Mouse (Mus musculus) testis, postnatal 14 days (tissue): Measurements from ENCODE around the gene Ube2k.
"Not testable (repeated sequence)": the region's sequence is repeated elsewhere in the genome, so short reads cannot be mapped to it uniquely, and the experiment has no call there.

Experiments
- DNase-seq: peaks from one replicate; pipeline ENCODE4 v3.0.0; 2021; ENCODE audit warnings: low spot score

Ube2k gene

DNA sequence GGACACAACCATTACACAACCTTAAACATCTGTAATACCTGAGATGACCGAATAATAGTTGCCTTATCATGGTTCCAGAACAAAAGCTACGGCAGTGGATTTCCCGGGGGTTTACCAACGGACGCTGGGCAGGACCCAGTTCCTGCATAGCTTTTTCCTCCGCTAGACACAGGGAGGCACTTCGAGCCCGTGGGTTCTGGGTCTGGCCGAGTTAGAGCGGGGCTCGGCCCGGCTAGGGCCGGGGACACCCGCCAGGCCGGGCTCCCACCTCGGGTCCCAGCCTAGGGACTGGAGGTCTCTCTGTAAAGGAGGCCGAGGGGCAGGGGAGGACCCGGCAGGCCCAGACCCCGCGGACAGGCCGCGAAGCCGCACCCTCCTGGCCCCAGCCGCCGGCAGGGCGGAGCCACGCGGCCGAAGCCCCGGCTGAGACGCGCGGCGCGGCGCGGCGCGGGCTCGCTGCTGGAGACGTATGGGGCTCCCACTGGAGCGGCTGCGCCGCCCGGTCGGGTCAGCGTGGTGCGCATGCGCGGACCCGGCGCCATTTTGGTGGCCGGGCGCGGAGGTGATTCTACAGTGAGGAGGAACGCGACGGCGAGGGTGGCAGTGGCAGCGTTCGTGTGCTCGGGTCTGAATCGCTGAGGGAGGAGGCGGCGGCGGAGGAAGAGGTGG, at the start of gene Ube2k, which contains the start of gene Smim14:
TSS of gene Ube2k (plus strand) at position 483 of the 669 bp plus-strand sequence.
TSS of gene Smim14 (minus strand) at position 434 of the 669 bp plus-strand sequence.
- DNase-seq = peak; percentile 94

GRCm38 (mm10) chr5:65487381-65487780, 49.7 kb upstream of the Ube2k start:
- DNase-seq = no peak

- no peak for DNase-seq
Observed at GRCm38 (mm10) chr5:65488725-65489124, 48.3 kb upstream of the Ube2k start.

DNA sequence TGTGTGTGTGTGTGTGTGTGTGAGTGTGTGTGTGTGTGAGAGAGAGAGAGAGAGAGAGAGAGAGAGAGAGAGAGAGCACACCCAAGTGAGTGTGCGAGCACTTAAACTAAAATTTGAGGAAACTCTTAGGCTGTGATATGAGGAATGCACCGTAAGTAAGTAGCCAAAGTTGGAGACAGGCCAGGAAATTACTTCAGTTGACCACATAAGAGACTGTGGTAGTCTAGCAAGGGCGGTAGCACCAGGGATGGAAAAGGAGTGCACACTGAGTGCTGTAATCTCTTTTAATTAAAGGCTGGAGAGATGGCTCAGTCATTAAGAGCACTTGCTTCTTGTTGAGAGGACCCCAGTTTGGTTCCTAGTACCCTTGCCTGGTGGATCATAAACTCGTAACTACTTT, 47.2 kb upstream of the Ube2k start:
- DNase-seq = no peak

GRCm38 (mm10) chr5:65491767-65492715, 45.0 kb upstream of the Ube2k start:
- DNase-seq = peak; percentile 67

DNA sequence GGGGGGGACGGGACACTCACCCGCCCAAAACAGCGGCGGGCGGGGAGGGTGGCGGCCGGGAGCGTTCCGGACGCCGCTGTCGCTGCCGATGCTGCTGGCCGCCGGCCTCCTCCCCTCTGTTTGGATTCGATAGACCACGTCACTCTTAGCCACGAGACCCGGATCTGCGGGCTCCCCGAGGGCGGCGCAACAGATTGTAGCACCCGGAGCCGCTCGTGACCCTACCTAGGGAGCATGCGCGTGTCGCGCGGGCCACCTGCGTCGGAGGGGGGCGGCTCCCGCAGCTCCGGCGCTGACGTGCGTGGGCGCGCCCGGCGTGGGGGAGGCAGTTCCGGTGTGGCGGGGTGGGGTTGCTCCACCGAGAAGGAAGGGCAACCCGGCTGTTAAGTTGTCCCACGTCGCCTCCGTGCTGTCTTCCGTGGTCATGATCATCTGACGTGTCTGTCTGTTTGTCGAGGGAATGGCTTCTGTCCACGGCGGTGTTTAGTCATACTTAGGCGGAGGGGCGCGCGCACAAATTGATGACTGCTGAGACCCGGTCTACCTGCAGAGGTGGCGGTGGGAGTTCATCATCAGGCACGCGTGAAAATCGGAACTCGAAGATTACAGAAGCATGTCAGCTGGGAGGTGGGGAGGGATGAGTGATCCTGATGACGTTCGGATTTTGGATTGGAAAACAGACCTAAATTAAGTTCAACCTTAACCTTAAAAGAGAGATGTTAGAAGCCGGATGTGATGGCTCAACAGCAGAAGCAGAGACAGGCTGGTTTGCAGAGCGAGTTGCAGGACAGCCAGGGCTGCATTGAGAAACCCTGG, 44.1 kb upstream of the Ube2k start, which contains the start of gene Gm43552:
TSS of gene Gm43552 (minus strand) at position 118 of the 816 bp plus-strand sequence.
- peak; percentile 96 for DNase-seq

- DNase-seq = no peak
Observed at GRCm38 (mm10) chr5:65500231-65500630, 36.8 kb upstream of the Ube2k start.

DNA sequence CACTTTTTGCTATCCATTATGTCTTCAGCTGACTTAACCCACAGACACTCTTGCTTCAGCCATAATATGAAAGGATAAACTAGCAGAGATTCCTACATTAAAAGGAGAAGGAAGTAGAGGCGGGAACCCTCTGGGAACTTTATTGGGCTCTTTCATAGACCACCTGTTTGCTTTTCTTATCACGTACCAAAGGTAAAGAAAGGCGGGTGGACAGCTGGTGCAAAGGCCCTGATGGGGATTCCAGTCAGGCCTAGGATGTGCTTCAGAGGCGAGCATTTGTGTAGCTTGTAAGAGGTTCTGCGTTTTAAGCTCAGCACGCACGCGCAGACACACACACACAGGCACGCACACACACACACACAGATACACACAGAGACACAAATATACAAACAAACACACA, 35.6 kb upstream of the Ube2k start:
- no peak for DNase-seq

GRCm38 (mm10) chr5:65505786-65506185, 31.2 kb upstream of the Ube2k start:
- DNase-seq = no peak

DNA sequence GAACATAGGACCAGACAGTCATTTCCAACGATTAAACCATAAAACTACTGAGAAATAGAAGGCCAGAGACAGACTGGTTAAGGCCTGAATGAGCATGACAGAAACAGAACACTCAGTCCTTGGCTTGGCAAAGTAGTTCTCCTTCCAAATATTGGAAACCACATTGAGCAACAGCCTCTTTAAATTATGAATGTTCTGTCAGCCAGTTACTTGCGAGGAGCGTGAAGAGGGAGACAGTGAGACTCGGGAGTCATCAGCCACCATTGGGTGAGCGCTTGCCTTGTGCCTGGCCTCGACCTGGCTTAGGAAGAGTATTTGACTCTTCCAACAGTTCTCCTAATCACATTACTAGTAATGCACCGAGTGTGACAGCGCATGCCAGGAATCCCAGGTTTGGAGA, 28.6 kb upstream of the Ube2k start:
- no peak for DNase-seq

DNA sequence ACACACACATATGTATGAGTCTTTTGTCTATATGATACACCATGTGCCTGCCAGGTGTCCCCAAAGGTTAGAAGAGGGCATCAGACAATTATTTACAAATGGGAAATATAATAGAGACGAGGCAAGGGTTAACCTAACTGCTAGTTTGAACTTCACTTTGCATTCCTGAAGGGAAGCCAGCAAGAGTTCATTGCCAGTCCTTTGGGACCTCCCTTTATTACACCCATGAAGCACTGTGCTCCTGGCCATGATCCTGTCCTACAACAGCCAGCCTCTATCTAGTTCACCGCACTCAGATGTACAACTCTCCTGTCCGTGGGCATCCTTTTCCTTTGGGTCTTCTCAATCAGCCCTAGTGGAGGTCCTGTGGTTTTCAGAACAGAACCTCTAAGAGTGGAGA, 23.5 kb upstream of the Ube2k start:
- no peak for DNase-seq

- no peak for DNase-seq
Observed at GRCm38 (mm10) chr5:65514635-65515278, 22.3 kb upstream of the Ube2k start.

- no peak for DNase-seq
Observed at GRCm38 (mm10) chr5:65521803-65522202, 15.2 kb upstream of the Ube2k start.

GRCm38 (mm10) chr5:65524831-65525230, 12.2 kb upstream of the Ube2k start:
- DNase-seq = no peak

DNA sequence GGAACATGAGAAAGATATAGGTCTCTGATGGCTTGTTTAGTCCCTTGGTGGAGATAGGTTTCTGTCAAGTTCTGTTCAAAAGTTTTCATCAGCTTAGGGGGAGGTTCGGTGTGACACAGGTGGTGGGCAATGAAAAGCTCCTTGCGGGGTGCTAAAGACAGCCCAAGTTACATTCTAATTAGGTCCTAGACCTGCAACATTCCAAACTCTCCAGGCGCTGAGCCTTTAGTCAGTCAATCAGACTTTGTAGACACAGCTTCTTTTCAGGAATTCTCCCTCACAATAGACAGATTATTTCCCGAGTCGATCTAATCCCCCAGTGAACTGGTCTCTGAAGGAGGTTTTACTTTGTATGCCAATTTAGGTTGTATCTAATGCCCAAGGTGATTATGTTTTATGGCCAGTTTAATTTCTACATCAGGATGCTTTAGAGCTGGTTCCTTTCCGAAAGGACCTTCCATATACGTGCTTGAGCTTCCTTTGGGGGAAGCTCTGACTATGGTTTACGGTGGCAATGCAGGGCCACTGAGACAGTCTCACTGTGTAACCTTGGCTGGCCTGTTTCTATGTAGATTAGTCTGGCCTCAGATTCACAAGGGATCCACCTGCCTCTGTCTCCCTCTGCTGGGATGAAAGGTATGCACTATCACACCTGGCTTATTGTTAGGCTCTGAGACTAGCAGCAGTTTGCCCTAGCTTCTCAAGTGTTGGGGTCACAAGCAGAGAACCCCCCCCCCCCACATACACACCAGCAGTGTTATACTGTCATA, 11.2 kb upstream of the Ube2k start:
- DNase-seq = no peak

- DNase-seq = no peak
Observed at GRCm38 (mm10) chr5:65531283-65531682, 5.8 kb upstream of the Ube2k start.

- DNase-seq = no peak
Observed at GRCm38 (mm10) chr5:65534496-65534895, 2.5 kb upstream of the Ube2k start.

DNA sequence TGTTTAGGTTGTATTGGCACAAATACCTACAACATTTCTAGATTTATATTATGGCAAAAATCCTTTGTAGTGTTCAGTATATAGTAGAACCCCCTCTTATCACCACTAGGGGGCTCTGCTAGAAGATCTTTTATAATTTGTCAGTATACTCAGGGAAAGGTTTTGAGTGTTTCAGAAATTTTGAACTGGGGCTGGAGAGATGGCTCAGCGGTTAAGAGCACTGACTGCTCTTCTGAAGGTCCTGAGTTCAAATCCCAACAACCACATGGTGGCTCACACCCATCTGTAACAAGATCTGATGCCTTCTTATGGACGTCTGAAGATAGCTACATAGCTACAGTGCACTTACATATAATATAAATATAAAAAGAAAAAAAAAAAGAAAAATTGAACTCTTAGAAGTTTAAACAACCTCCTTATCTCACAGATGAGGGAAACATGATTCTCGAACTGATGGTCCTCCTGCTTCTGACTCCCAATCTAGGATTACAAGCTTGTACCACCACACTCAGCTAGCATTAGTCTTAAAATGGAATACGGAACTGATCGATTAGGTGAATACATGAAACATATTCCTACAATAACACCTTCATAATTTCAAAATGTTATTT, 1.5 kb upstream of the Ube2k start:
- no peak for DNase-seq

DNA sequence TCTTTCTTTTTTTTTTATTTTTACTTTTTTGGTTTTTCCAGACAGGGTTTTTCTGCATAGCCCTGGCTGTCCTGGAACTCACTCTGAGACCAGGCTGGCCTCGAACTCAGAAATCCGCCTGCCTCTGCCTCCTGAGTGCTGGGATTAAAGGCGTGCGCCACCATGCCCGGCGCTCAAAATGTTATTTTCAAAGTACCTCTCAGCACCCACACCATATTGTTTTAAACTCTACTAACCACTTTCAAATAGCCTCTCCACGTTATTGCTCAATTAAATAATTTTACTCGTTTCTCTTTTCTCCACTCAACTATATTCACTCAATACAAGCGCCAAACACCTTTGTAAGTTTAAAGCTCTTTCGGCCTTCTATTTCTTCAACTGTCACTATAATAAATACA, 966 bp upstream of the Ube2k start:
- not testable (repeated sequence) for DNase-seq

DNA sequence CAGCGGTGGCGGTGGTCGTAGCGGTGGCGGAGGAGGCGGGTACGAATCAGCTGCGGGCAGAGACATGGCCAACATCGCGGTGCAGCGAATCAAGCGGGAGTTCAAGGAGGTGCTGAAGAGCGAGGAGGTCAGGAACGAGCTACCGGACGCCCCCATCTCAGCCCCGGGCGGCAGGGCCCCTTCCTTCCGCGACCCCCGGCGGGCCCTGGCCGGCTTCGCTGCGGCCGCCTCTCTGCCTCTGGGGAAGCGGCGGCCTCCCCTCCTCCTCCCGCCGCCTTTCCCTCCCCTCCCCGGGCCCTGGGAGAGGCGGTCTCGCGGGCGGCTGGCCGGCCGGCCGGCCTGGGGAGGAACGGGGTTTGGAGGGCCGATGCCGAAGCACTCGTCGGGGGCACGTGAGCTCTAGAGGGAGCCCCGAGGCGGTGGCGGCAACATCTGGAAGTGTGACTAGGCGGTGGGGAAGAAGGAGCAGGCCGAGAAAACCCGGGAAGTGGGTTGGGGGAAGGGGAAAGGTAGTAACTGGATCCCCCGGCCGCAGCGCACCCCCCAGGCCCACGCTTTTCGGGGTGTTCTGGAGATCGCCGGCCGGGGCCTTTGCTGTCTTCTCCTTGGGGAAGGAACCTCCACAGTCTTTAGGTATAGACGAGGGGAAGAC, 513 bp downstream of the Ube2k start:
- DNase-seq = no peak
